Mouse (Mus musculus): Measurements from ENCODE around the gene Prrg2.

DNA sequence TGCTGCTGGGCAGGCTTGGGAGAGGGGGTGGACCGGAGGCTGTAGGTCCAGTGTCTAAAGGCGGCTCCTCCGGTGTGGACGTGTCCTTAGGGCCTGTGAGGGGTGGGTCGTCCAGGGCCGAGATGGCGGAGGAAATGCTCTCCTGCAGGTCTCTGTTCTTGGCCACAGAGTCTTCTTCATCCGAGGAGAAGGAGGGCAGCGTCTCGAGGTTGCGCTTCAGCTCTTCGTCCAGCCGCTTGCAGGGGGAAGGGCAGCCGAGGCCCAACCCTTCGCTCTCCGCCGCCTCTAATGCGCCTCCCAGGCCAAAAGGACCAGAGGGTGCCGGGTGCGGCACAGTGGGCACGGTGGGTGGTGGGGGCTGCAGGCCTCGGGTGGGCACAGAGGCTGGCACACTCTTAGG is 16.7 kb downstream of the Prrg2 start:
- TF ChIP-seq POLR2A (IDR thresholded peaks at IDR 0.05; ENCODE audit: control insufficient read depth, extremely low read depth, insufficient read depth, low read length, poor library complexity) (no peak), CTCF (IDR thresholded peaks at IDR 0.05; ENCODE audit: borderline replicate concordance, control insufficient read depth, extremely low read depth, insufficient read depth, low read length, poor library complexity) (no peak)

Measured in thymus, adult 2 months (tissue).